Mouse (Mus musculus) limb, embryonic 11.5 days (tissue): ENCODE data around the gene Map3k21. TPM values are rescaled to one million over a fixed set of nuclear protein-coding genes. Genes with fewer than 3 reads are reported as not detected.
A peak's percentile ranks its signal among the peaks of the same experiment; 100 is the strongest.

Experiments
- ATAC-seq: fragments of 200-750 bp; cut with Nextera tagmentation; 2 replicates; pipeline ENCODE4 v1.8.0; 2017; ENCODE audit warnings: low read depth; ENCODE audit not compliant: insufficient number of reproducible peaks, low FRiP score, low TSS enrichment
- DNase-seq: peaks from one replicate; pipeline ENCODE4 v3.0.0-alpha.2; 2015; ENCODE audit warnings: low spot score
- H3K27ac ChIP-seq: fragments of 300-500 bp; sonication (generic); replicated peaks from 2 replicates; pipeline ENCODE4 v1.5.1; 2014; ENCODE audit warnings: low read depth, mild to moderate bottlenecking, low read length
- H3K27me3 ChIP-seq: fragments of 300-500 bp; sonication (generic); 2 replicates; pipeline ENCODE4 v1.6.1; 2014; ENCODE audit warnings: mild to moderate bottlenecking, low read length, mixed read lengths; ENCODE audit not compliant: control insufficient read depth, insufficient read depth
- H3K36me3 ChIP-seq: fragments of 300-500 bp; sonication (generic); 2 replicates; pipeline ENCODE4 v1.6.1; 2014; ENCODE audit warnings: mild to moderate bottlenecking, low read length, moderate library complexity, mixed read lengths; ENCODE audit not compliant: control insufficient read depth, insufficient read depth
- H3K4me1 ChIP-seq: fragments of 300-500 bp; sonication (generic); 2 replicates; pipeline ENCODE4 v1.6.1; 2014; ENCODE audit warnings: low read length, mixed read lengths; ENCODE audit not compliant: control insufficient read depth, insufficient read depth
- H3K4me2 ChIP-seq: fragments of 300-500 bp; sonication (generic); 2 replicates; pipeline ENCODE4 v1.6.1; 2014; ENCODE audit warnings: low read depth, mild to moderate bottlenecking, moderate library complexity; ENCODE audit not compliant: severe bottlenecking
- H3K4me3 ChIP-seq: fragments of 300-500 bp; sonication (generic); 2 replicates; pipeline ENCODE4 v1.5.1; 2014; ENCODE audit warnings: low read depth, low read length
- H3K9ac ChIP-seq: fragments of 300-500 bp; sonication (generic); 2 replicates; pipeline ENCODE4 v1.6.1; 2014; ENCODE audit warnings: mild to moderate bottlenecking, low read length
- H3K9me3 ChIP-seq: fragments of 300-500 bp; sonication (generic); 2 replicates; pipeline ENCODE4 v1.6.1; 2016; ENCODE audit warnings: low read length; ENCODE audit not compliant: control insufficient read depth
- WGBS: fragments of 180-500 bp; shearing (Covaris S2); extraction: QIAGEN DNeasy Blood & Tissue Kit; methylation state at CpG from one replicate; pipeline ENCODE4 v1.1.7; 2014; 5-methylcytosine and 5-hydroxymethylcytosine counted together
- polyA plus RNA-seq: library from polyadenylated mRNA; unstranded; fragments of >200 nt; fragmentation: Nextera tagmentation; extraction: Ambion mirVana; gene quantifications from 2 replicates; pipeline ENCODE4 v1.2.1, GENCODE M21; 2014

The Map3k21 gene
- polyA plus RNA-seq, 1 experiment from 2014 or later = not detected

DNA sequence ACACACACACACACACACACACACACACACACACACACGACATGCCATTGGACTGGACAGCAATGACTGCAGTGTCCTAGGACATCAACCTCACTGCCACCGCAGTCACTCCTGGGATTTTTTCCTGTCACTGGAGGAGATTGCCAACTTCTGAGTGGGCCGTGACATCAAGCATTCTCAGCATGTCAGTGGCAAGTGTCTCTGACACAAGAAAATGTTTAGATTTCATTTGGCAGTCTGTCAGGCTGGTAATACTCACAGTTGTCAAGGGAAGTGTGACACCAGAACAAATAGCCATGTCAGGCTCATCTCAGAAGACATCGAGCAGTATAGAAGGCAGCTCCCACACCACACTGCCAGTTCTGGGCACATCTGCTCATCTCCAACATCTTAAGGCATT lies 29.8 kb upstream of the Map3k21 start:
- 92% methylated on average over 4 of the region's 4 CpGs for WGBS
- DNase-seq (no peak), ATAC-seq (no peak)
- no peak overlapping the region for H3K4me2 ChIP-seq
- H3K36me3 ChIP-seq = no peaks in the 10 kb centered on the region
- H3K27me3 ChIP-seq = no peaks in the 10 kb centered on the region
- no peak overlapping the region for H3K4me3 ChIP-seq
- no peaks in the 10 kb centered on the region for H3K9me3 ChIP-seq
- H3K27ac ChIP-seq = no peak overlapping the region
- no peak overlapping the region for H3K9ac ChIP-seq
- no peaks in the 10 kb centered on the region for H3K4me1 ChIP-seq

DNA sequence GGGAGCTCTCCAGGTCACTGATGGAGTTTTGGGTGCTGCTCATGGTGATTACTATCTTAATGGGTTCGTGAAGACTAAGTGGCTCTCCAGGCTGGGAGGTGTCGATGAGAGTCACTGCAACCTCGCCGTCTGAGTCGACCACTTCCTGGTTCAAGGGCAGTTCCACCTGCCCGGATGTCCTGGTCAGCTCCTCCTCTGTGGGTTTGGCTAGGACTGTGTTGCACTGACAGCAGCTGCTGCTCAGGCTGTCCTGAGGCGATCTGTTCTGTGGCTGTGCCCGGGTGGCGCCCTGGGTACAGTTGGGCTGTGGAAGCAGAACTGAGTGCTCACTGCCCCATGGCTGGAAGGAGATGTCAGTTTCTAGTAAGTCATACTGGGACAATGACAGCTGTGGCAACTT lies 22.7 kb upstream of the Map3k21 start:
- Histone ChIP-seq H3K9ac (no peak overlapping the region), H3K4me3 (no peak overlapping the region), H3K9me3 (no peaks in the 10 kb centered on the region), H3K36me3 (no peaks in the 10 kb centered on the region), H3K27me3 (no peaks in the 10 kb centered on the region), H3K4me1 (no peaks in the 10 kb centered on the region), H3K4me2 (no peak overlapping the region), H3K27ac (no peak overlapping the region)
- DNase-seq (no peak), ATAC-seq (no peak)
- 93% methylated on average over 9 of the region's 9 CpGs for WGBS

DNA sequence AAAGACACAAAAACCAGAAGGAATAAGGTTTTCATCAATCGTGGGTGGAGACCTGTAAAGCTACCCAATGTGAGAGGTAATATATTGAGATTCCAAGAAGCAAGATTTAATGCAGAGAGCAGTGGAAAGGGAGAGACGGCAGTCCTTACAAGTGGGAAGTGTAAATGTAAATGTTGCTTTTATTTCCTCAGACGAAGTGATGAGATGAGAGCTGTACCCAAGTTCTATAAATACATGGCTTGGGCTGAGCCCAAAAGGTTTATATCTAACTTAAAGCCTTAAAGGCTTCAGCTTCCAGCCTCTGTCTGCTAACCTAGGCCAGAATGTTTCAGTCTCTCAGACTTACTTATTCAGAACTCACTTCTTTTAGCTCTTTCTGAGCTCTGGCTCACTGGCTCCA lies 20.3 kb upstream of the Map3k21 start:
- ATAC-seq (no peak), DNase-seq (no peak)
- H3K4me1 ChIP-seq = no peaks in the 10 kb centered on the region
- no peak overlapping the region for H3K4me2 ChIP-seq
- no peaks in the 10 kb centered on the region for H3K27me3 ChIP-seq
- WGBS = 83% methylated on average over 3 of the region's 3 CpGs
- H3K9me3 ChIP-seq = no peaks in the 10 kb centered on the region
- no peaks in the 10 kb centered on the region for H3K36me3 ChIP-seq
- no peak overlapping the region for H3K9ac ChIP-seq
- no peak overlapping the region for H3K4me3 ChIP-seq
- no peak overlapping the region for H3K27ac ChIP-seq

DNA sequence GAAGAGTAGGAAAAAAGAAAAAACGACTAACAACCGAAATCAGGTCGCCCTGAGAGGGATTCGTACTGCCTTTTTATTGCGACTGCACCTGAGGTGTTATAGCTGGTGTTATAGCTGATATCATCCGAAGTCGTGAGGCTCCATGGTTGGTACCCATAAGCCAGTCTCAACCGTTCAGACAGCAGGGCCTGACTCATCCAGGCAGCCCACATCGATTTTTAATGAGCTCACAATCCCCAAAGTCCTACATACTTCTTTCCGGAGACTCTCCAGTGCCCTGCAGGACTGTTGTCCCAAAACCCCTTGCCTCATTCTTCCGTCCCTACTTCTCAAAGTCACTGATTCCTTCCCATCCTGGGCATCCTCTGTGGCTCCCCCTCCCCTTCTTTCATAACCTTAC lies 12.9 kb upstream of the Map3k21 start:
- Histone ChIP-seq H3K9ac (no peak overlapping the region), H3K4me3 (no peak overlapping the region), H3K4me1 (0 out of 2 replicates have a peak, but pooled peaks cover 4% of the 10 kb centered on the region), H3K27ac (no peak overlapping the region), H3K9me3 (no peaks in the 10 kb centered on the region), H3K4me2 (no peak overlapping the region), H3K36me3 (no peaks in the 10 kb centered on the region), H3K27me3 (peaks cover 24% of the 10 kb centered on the region)
- no peak for DNase-seq
- no peak for ATAC-seq
- 58% methylated on average over 11 of the region's 11 CpGs for WGBS

GRCm38 (mm10) chr8:125897868-125898788 lies 12.1 kb upstream of the Map3k21 start, which contains the start of gene Pcnx2:
Gene Pcnx2, minus strand, starts transcription at chr8:125898317.
- Histone ChIP-seq H3K27ac (no peak within 1 kb of the TSS), H3K9ac (no peak within 1 kb of the TSS; the same call in 1 of the 2 replicates)
- peak; percentile 30 for DNase-seq

GRCm38 (mm10) chr8:125898899-125899298 lies 11.4 kb upstream of the Map3k21 start:
- no peak overlapping the region for H3K4me2 ChIP-seq
- peak; percentile 80 for DNase-seq
- no peak for ATAC-seq
- no peak overlapping the region for H3K27ac ChIP-seq
- H3K36me3 ChIP-seq = no peaks in the 10 kb centered on the region
- no peaks in the 10 kb centered on the region for H3K9me3 ChIP-seq
- WGBS = 0% methylated on average over 6 of the region's 6 CpGs
- H3K27me3 ChIP-seq = peaks cover 24% of the 10 kb centered on the region
- H3K4me3 ChIP-seq = no peak overlapping the region
- no peak overlapping the region for H3K9ac ChIP-seq
- H3K4me1 ChIP-seq = 0 out of 2 replicates have a peak, but pooled peaks cover 4% of the 10 kb centered on the region

More at GRCm38 (mm10) chr8:125897868-125898788, 12.1 kb upstream of the Map3k21 start, which contains the start of gene Pcnx2:
- Histone ChIP-seq H3K4me1 (0 out of 2 replicates have a peak, but pooled peaks cover 4% of the 10 kb centered on the region), H3K36me3 (no peaks in the 10 kb centered on the region), H3K27me3 (peaks cover 24% of the 10 kb centered on the region), H3K4me2 (peak within 1 kb of the TSS; percentile 50), H3K4me3 (peak within 1 kb of the TSS; percentile 20), H3K9me3 (no peaks in the 10 kb centered on the region)
- WGBS = 9% methylated on average over 44 of the region's 44 CpGs
- ATAC-seq = no peak

DNA sequence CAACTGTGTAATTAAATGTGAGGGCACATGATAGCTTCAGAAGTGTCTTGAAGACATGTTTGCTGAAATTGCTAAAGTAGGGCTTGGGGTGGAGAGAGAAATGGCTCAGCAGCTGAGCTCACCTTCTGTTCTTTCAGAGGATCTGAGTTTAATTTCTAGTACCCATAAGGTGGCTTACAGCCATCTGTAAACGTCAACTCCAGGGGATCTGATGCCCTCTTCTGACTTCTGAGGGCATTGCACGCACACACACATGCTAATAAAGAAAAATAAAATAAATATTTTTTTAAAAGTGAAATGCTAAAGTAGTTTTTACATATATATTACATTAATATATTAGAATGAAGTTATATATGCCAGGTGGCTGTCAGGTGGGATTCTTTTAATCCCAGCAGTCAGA lies 9.1 kb upstream of the Map3k21 start:
- Histone ChIP-seq H3K4me1 (0 out of 2 replicates have a peak, but pooled peaks cover 4% of the 10 kb centered on the region), H3K36me3 (no peaks in the 10 kb centered on the region), H3K4me3 (no peak overlapping the region), H3K4me2 (no peak overlapping the region), H3K9me3 (no peaks in the 10 kb centered on the region), H3K9ac (no peak overlapping the region), H3K27me3 (peaks cover 24% of the 10 kb centered on the region), H3K27ac (no peak overlapping the region)
- WGBS = 17% methylated on average over 2 of the region's 2 CpGs
- ATAC-seq = no peak
- DNase-seq = no peak

DNA sequence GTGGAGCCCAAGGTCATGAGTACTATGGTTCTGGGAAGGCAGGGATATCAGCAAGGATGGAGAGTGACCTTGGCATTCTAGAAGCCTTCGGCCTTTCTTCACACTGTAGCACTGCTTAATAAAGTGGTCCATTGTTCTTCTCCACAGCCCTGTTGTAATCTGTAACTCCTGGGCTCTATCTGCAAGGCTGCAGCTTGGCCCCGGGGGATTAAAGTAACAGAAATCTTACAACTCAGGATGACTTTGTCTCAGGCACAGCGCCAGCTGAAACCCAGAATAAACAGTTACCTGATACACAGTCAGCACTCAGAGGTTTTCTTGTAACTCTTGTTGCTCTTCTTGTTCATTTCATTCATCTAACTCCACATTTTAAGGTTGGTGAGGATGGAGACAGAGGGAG lies 7.7 kb upstream of the Map3k21 start:
- no peaks in the 10 kb centered on the region for H3K9me3 ChIP-seq
- H3K27ac ChIP-seq = no peak overlapping the region
- 77% methylated on average over 3 of the region's 3 CpGs for WGBS
- ATAC-seq (no peak), DNase-seq (no peak)
- H3K4me2 ChIP-seq = no peak overlapping the region
- peaks cover 13% of the 10 kb centered on the region for H3K27me3 ChIP-seq
- no peak overlapping the region for H3K4me3 ChIP-seq
- no peaks in the 10 kb centered on the region for H3K36me3 ChIP-seq
- H3K9ac ChIP-seq = no peak overlapping the region
- 0 out of 2 replicates have a peak, but pooled peaks cover 4% of the 10 kb centered on the region for H3K4me1 ChIP-seq
